Mouse (Mus musculus) ES-Bruce4 (cell line): ENCODE results near the gene Zfp839. TPM values are rescaled to one million over a fixed set of nuclear protein-coding genes. Genes with fewer than 3 reads are reported as not detected.

Experiments used
- H3K27ac ChIP-seq: 2 replicates; pipeline ENCODE4 v1.5.1; 2012; ENCODE audit warnings: low read length, inconsistent platforms; ENCODE audit not compliant: insufficient read depth
- H3K27me3 ChIP-seq: 2 replicates; pipeline ENCODE4 v1.6.1; 2012; ENCODE audit warnings: mild to moderate bottlenecking, low read length, inconsistent platforms; ENCODE audit not compliant: control insufficient read depth, poor library complexity, insufficient read depth, severe bottlenecking
- H3K36me3 ChIP-seq: 2 replicates; pipeline ENCODE4 v1.6.1; 2012; ENCODE audit warnings: inconsistent platforms, mild to moderate bottlenecking, low read length, moderate library complexity; ENCODE audit not compliant: control insufficient read depth, poor library complexity, insufficient read depth, severe bottlenecking
- H3K4me1 ChIP-seq: one replicate; pipeline ENCODE4 v1.8.1; 2011; ENCODE audit warnings: low read length; ENCODE audit not compliant: control insufficient read depth, insufficient read depth
- H3K4me3 ChIP-seq: 2 replicates; pipeline ENCODE4 v1.5.1; 2011; ENCODE audit warnings: low read depth, mild to moderate bottlenecking, low read length
- H3K9ac ChIP-seq: 2 replicates; pipeline ENCODE4 v1.6.1; 2012; ENCODE audit warnings: low read depth, mild to moderate bottlenecking, inconsistent platforms; ENCODE audit not compliant: poor library complexity, severe bottlenecking
- H3K9me3 ChIP-seq: replicated peaks from 2 replicates; pipeline ENCODE4 v1.6.1; 2012; ENCODE audit warnings: mild to moderate bottlenecking, low read length, inconsistent platforms; ENCODE audit not compliant: control insufficient read depth, poor library complexity, insufficient read depth, severe bottlenecking
- CTCF ChIP-seq: IDR thresholded peaks from one replicate; pipeline ENCODE4 v1.8.1; 2011; ENCODE audit warnings: low read depth, low read length
- EP300 ChIP-seq: IDR thresholded peaks from 2 replicates; pipeline ENCODE4 v1.6.1; 2011; ENCODE audit warnings: low read depth, low read length; ENCODE audit not compliant: insufficient read depth
- POLR2A ChIP-seq: IDR thresholded peaks from one replicate; pipeline ENCODE4 v1.8.1; 2011; ENCODE audit warnings: low read length; ENCODE audit not compliant: insufficient read depth
- polyA plus RNA-seq: library from polyadenylated mRNA; stranded (reverse); fragments of >200 nt; gene quantifications from 2 replicates; pipeline ENCODE4 v1.2.4, GENCODE M21; 2011; ENCODE audit warnings: low read depth; ENCODE audit not compliant: missing spikeins, insufficient read depth, insufficient read length

Gene Zfp839
- polyA plus RNA-seq, 1 experiment: 12.6 TPM

GRCm38 (mm10) chr12:110861256-110861655 lies 11.2 kb downstream of the Zfp839 start:
- no peak overlapping the region for H3K27ac ChIP-seq
- no peak overlapping the region for H3K9ac ChIP-seq
- no peak overlapping the region for H3K4me3 ChIP-seq
- no peaks in the 10 kb centered on the region for H3K9me3 ChIP-seq
- TF ChIP-seq POLR2A (no peak), CTCF (no peak), EP300 (no peak)
- H3K27me3 ChIP-seq: no peaks in the 10 kb centered on the region
- no peaks in the 10 kb centered on the region for H3K36me3 ChIP-seq
- peaks cover 3% of the 10 kb centered on the region for H3K4me1 ChIP-seq

GRCm38 (mm10) chr12:110864008-110864407 lies 14.0 kb downstream of the Zfp839 start:
- peaks cover 3% of the 10 kb centered on the region for H3K4me1 ChIP-seq
- no peak overlapping the region for H3K4me3 ChIP-seq
- H3K27me3 ChIP-seq: no peaks in the 10 kb centered on the region
- H3K9ac ChIP-seq: no peak overlapping the region
- no peak overlapping the region for H3K27ac ChIP-seq
- no peak for TF ChIP-seq EP300
- H3K9me3 ChIP-seq: no peaks in the 10 kb centered on the region
- peaks cover 6% of the 10 kb centered on the region for H3K36me3 ChIP-seq

GRCm38 (mm10) chr12:110865571-110865970 lies 15.5 kb downstream of the Zfp839 start:
- Histone ChIP-seq H3K9ac (no peak overlapping the region), H3K4me3 (no peak overlapping the region), H3K27ac (no peak overlapping the region), H3K4me1 (no peaks in the 10 kb centered on the region), H3K27me3 (no peaks in the 10 kb centered on the region), H3K36me3 (peaks cover 6% of the 10 kb centered on the region), H3K9me3 (no peaks in the 10 kb centered on the region)
- TF ChIP-seq EP300 (no peak), CTCF (no peak), POLR2A (no peak)

- H3K27ac ChIP-seq: no peak overlapping the region
Observed at GRCm38 (mm10) chr12:110865989-110866388, 15.9 kb downstream of the Zfp839 start.

GRCm38 (mm10) chr12:110870107-110870506 lies 20.1 kb downstream of the Zfp839 start:
- TF ChIP-seq EP300 (no peak), CTCF (no peak), POLR2A (no peak)
- Histone ChIP-seq H3K4me3 (no peak overlapping the region), H3K36me3 (peaks cover 21% of the 10 kb centered on the region), H3K27ac (no peak overlapping the region), H3K4me1 (no peaks in the 10 kb centered on the region), H3K27me3 (no peaks in the 10 kb centered on the region), H3K9me3 (no peaks in the 10 kb centered on the region), H3K9ac (no peak overlapping the region)

More at GRCm38 (mm10) chr12:110865989-110866388, 15.9 kb downstream of the Zfp839 start:
- H3K9me3 ChIP-seq: no peaks in the 10 kb centered on the region
- TF ChIP-seq EP300 (no peak), CTCF (no peak), POLR2A (no peak)
- no peak overlapping the region for H3K4me3 ChIP-seq
- no peaks in the 10 kb centered on the region for H3K4me1 ChIP-seq
- no peak overlapping the region for H3K9ac ChIP-seq
- H3K36me3 ChIP-seq: peaks cover 7% of the 10 kb centered on the region
- no peaks in the 10 kb centered on the region for H3K27me3 ChIP-seq

GRCm38 (mm10) chr12:110871247-110871646 lies 21.2 kb downstream of the Zfp839 start:
- H3K36me3 ChIP-seq: peaks cover 24% of the 10 kb centered on the region
- no peaks in the 10 kb centered on the region for H3K4me1 ChIP-seq
- no peak overlapping the region for H3K9ac ChIP-seq
- TF ChIP-seq CTCF: no peak
- no peak for TF ChIP-seq POLR2A
- no peak for TF ChIP-seq EP300
- no peaks in the 10 kb centered on the region for H3K27me3 ChIP-seq
- H3K4me3 ChIP-seq: no peak overlapping the region
- H3K27ac ChIP-seq: no peak overlapping the region
- no peaks in the 10 kb centered on the region for H3K9me3 ChIP-seq
